Mouse (Mus musculus) embryonic facial prominence, embryonic 13.5 days (tissue): ENCODE results near the gene Cdk18. TPM values are rescaled to one million over a fixed set of nuclear protein-coding genes. Genes with fewer than 3 reads are reported as not detected.
A peak's percentile ranks its signal among the peaks of the same experiment; 100 is the strongest.

Source experiments
- ATAC-seq: fragments of 200-750 bp; cut with Nextera tagmentation; 2 replicates; pipeline ENCODE4 v1.8.0; 2017; ENCODE audit warnings: low read depth; ENCODE audit not compliant: insufficient number of reproducible peaks, insufficient read depth, low FRiP score, low TSS enrichment
- H3K27ac ChIP-seq: fragments of 300-500 bp; sonication (generic); 2 replicates; pipeline ENCODE4 v1.5.1; 2015; ENCODE audit warnings: moderate library complexity, mild to moderate bottlenecking, inconsistent platforms
- H3K27me3 ChIP-seq: fragments of 300-500 bp; sonication (generic); 2 replicates; pipeline ENCODE4 v1.6.1; 2015; ENCODE audit warnings: mild to moderate bottlenecking, inconsistent platforms
- H3K36me3 ChIP-seq: fragments of 300-500 bp; sonication (generic); 2 replicates; pipeline ENCODE4 v1.6.1; 2015; ENCODE audit warnings: mild to moderate bottlenecking, inconsistent platforms
- H3K4me1 ChIP-seq: fragments of 300-500 bp; sonication (generic); 2 replicates; pipeline ENCODE4 v1.6.1; 2015; ENCODE audit warnings: inconsistent platforms
- H3K4me2 ChIP-seq: fragments of 300-500 bp; sonication (generic); 2 replicates; pipeline ENCODE4 v1.6.1; 2015; ENCODE audit warnings: moderate library complexity, mild to moderate bottlenecking, inconsistent platforms
- H3K4me3 ChIP-seq: fragments of 300-500 bp; sonication (generic); 2 replicates; pipeline ENCODE4 v1.5.1; 2015; ENCODE audit warnings: mild to moderate bottlenecking, inconsistent platforms
- H3K9ac ChIP-seq: fragments of 300-500 bp; sonication (generic); 2 replicates; pipeline ENCODE4 v1.6.1; 2015; ENCODE audit warnings: mild to moderate bottlenecking, inconsistent platforms
- H3K9me3 ChIP-seq: fragments of 300-500 bp; sonication (generic); 2 replicates; pipeline ENCODE4 v1.6.1; 2016; ENCODE audit warnings: inconsistent platforms
- WGBS: fragments of 180-500 bp; shearing (Covaris S2); methylation state at CpG from one replicate; pipeline ENCODE4 v1.1.7; 2015; ENCODE audit warnings: mixed read lengths; 5-methylcytosine and 5-hydroxymethylcytosine counted together
- polyA plus RNA-seq: library from polyadenylated mRNA; unstranded; fragments of >200 nt; fragmentation: Nextera tagmentation; extraction: Ambion mirVana; gene quantifications from 2 replicates; pipeline ENCODE4 v1.2.1, GENCODE M21; 2015

Gene Cdk18
- polyA plus RNA-seq, 1 experiment from 2014 or later: 2.3 TPM

GRCm38 (mm10) chr1:132085181-132086049 lies 54.1 kb downstream of the Cdk18 start:
- Histone ChIP-seq H3K4me1 (no peaks in the 10 kb centered on the region), H3K4me2 (no peak overlapping the region), H3K9ac (no peak overlapping the region), H3K27me3 (no peaks in the 10 kb centered on the region), H3K9me3 (peaks cover 3% of the 10 kb centered on the region; the same call in 1 of the 2 replicates), H3K27ac (no peak overlapping the region), H3K4me3 (no peak overlapping the region), H3K36me3 (no peaks in the 10 kb centered on the region)
- ATAC-seq: no peak
- 63% methylated on average over 7 of the region's 7 CpGs for WGBS

GRCm38 (mm10) chr1:132078413-132078812 lies 61.1 kb downstream of the Cdk18 start:
- Histone ChIP-seq H3K4me1 (no peaks in the 10 kb centered on the region), H3K36me3 (no peaks in the 10 kb centered on the region), H3K27me3 (no peaks in the 10 kb centered on the region), H3K9ac (no peak overlapping the region), H3K9me3 (0 out of 2 replicates have a peak, but pooled peaks cover 3% of the 10 kb centered on the region), H3K27ac (no peak overlapping the region), H3K4me2 (no peak overlapping the region), H3K4me3 (no peak overlapping the region)
- no peak for ATAC-seq
- 87% methylated on average over 2 of the region's 2 CpGs for WGBS

GRCm38 (mm10) chr1:132075576-132075975 lies 63.9 kb downstream of the Cdk18 start:
- no peak overlapping the region for H3K4me3 ChIP-seq
- no peaks in the 10 kb centered on the region for H3K9me3 ChIP-seq
- no peak overlapping the region for H3K4me2 ChIP-seq
- H3K9ac ChIP-seq: no peak overlapping the region
- H3K36me3 ChIP-seq: no peaks in the 10 kb centered on the region
- peaks cover 4% of the 10 kb centered on the region; the same call in 1 of the 2 replicates for H3K4me1 ChIP-seq
- H3K27ac ChIP-seq: no peak overlapping the region
- no peaks in the 10 kb centered on the region; the same call in 1 of the 2 replicates for H3K27me3 ChIP-seq
- ATAC-seq: no peak
- 85% methylated on average over 10 of the region's 10 CpGs for WGBS

GRCm38 (mm10) chr1:132070659-132071058 lies 68.8 kb downstream of the Cdk18 start:
- WGBS: 74% methylated on average over 3 of the region's 3 CpGs
- no peak overlapping the region for H3K4me2 ChIP-seq
- no peak overlapping the region for H3K4me3 ChIP-seq
- no peaks in the 10 kb centered on the region for H3K9me3 ChIP-seq
- no peaks in the 10 kb centered on the region for H3K36me3 ChIP-seq
- H3K9ac ChIP-seq: no peak overlapping the region
- H3K4me1 ChIP-seq: peaks cover 18% of the 10 kb centered on the region
- peaks cover 41% of the 10 kb centered on the region for H3K27me3 ChIP-seq
- ATAC-seq: no peak
- 0 out of 2 replicates have a peak overlapping the region, but pooled peaks have one; percentile 19 for H3K27ac ChIP-seq

GRCm38 (mm10) chr1:132069436-132069835 lies 70.0 kb downstream of the Cdk18 start:
- peaks cover 52% of the 10 kb centered on the region for H3K27me3 ChIP-seq
- WGBS: 80% methylated on average over 8 of the region's 8 CpGs

GRCm38 (mm10) chr1:132067261-132068255 lies 71.9 kb downstream of the Cdk18 start, which contains the start of gene Mfsd4a:
Gene Mfsd4a (minus strand): TSS chr1:132068062.
- no peak within 1 kb of the TSS for H3K27ac ChIP-seq
- WGBS: 2% methylated on average over 72 of the region's 80 CpGs

More at GRCm38 (mm10) chr1:132069436-132069835, 70.0 kb downstream of the Cdk18 start:
- H3K4me2 ChIP-seq: no peak overlapping the region
- peaks cover 18% of the 10 kb centered on the region for H3K4me1 ChIP-seq
- H3K36me3 ChIP-seq: no peaks in the 10 kb centered on the region
- H3K27ac ChIP-seq: no peak overlapping the region
- H3K4me3 ChIP-seq: no peak overlapping the region
- H3K9me3 ChIP-seq: no peaks in the 10 kb centered on the region
- ATAC-seq: no peak
- H3K9ac ChIP-seq: no peak overlapping the region

GRCm38 (mm10) chr1:132065475-132066172 lies 73.9 kb downstream of the Cdk18 start:
- Histone ChIP-seq H3K4me3 (no peak overlapping the region), H3K4me2 (no peak overlapping the region), H3K27me3 (peaks cover 57% of the 10 kb centered on the region), H3K9ac (no peak overlapping the region), H3K36me3 (no peaks in the 10 kb centered on the region), H3K4me1 (peaks cover 14% of the 10 kb centered on the region), H3K27ac (no peak overlapping the region), H3K9me3 (no peaks in the 10 kb centered on the region)
- ATAC-seq: no peak
- 74% methylated on average over 8 of the region's 8 CpGs for WGBS

More at GRCm38 (mm10) chr1:132067261-132068255, 71.9 kb downstream of the Cdk18 start, which contains the start of gene Mfsd4a:
- Histone ChIP-seq H3K4me3 (peak within 1 kb of the TSS; percentile 56), H3K9ac (peak within 1 kb of the TSS; percentile 76), H3K9me3 (no peaks in the 10 kb centered on the region), H3K36me3 (no peaks in the 10 kb centered on the region), H3K4me1 (peaks cover 18% of the 10 kb centered on the region), H3K4me2 (peak within 1 kb of the TSS; percentile 94), H3K27me3 (peaks cover 57% of the 10 kb centered on the region)
- peak; percentile 60; the same call in 1 of the 2 replicates for ATAC-seq

GRCm38 (mm10) chr1:132065001-132065400 lies 74.5 kb downstream of the Cdk18 start:
- Histone ChIP-seq H3K4me2 (no peak overlapping the region), H3K36me3 (no peaks in the 10 kb centered on the region), H3K4me1 (peaks cover 11% of the 10 kb centered on the region; the same call in 1 of the 2 replicates), H3K9me3 (no peaks in the 10 kb centered on the region), H3K27ac (no peak overlapping the region), H3K9ac (no peak overlapping the region), H3K4me3 (no peak overlapping the region), H3K27me3 (peaks cover 57% of the 10 kb centered on the region)
- ATAC-seq: no peak
- 58% methylated on average over 1 of the region's 1 CpGs for WGBS

GRCm38 (mm10) chr1:132063096-132063495 lies 76.4 kb downstream of the Cdk18 start:
- WGBS: 80% methylated on average over 4 of the region's 4 CpGs
- Histone ChIP-seq H3K4me1 (peaks cover 10% of the 10 kb centered on the region; the same call in 1 of the 2 replicates), H3K9me3 (no peaks in the 10 kb centered on the region), H3K9ac (no peak overlapping the region), H3K4me3 (no peak overlapping the region), H3K36me3 (no peaks in the 10 kb centered on the region), H3K27ac (no peak overlapping the region), H3K27me3 (peaks cover 40% of the 10 kb centered on the region), H3K4me2 (no peak overlapping the region)
- no peak for ATAC-seq
